Comparison of ENCODE assay signal across 8 mouse cellular contexts in genomic region chr9:114584183-114585016, GRCm38 (mm10). TPM values are rescaled to one million over a fixed set of nuclear protein-coding genes. Genes with fewer than 3 reads are reported as not detected.
DNase-seq lines count a peak whose midpoint lies in the region; ATAC-seq and TF ChIP-seq lines count a peak whose summit lies in the region.

No protein-coding gene starts in this region.

- peak overlapping the region; percentile 74 for H3K4me3 ChIP-seq in gastrocnemius, adult 2 months
- peak overlapping the region; percentile 47 for H3K4me3 ChIP-seq in heart, postnatal 0 days (ENCODE audit: low read depth, low read length)
- H3K4me3 ChIP-seq in limb, embryonic 14.5 days (replicated peaks; ENCODE audit: low read length), result peak overlapping the region; percentile 31
- 0 out of 2 replicates have a peak overlapping the region, but pooled peaks have one; percentile 23 for H3K4me3 ChIP-seq in midbrain, embryonic 14.5 days (replicated peaks; ENCODE audit: low read depth, low read length)

- H3K27me3 ChIP-seq in heart, postnatal 0 days (ENCODE audit: control insufficient read depth, insufficient read depth, low read length), result no peaks in the 10 kb centered on the region
- H3K27me3 ChIP-seq in limb, embryonic 14.5 days (ENCODE audit: control insufficient read depth, insufficient read depth, low read length), result no peaks in the 10 kb centered on the region
- H3K27me3 ChIP-seq in midbrain, embryonic 14.5 days (ENCODE audit: control insufficient read depth, insufficient read depth, low read length), result no peaks in the 10 kb centered on the region

- H3K36me3 ChIP-seq in heart, postnatal 0 days (replicated peaks; ENCODE audit: control insufficient read depth, insufficient read depth, low read length), result peaks cover 18% of the 10 kb centered on the region
- peaks cover 33% of the 10 kb centered on the region for H3K36me3 ChIP-seq in limb, embryonic 14.5 days (ENCODE audit: control insufficient read depth, insufficient read depth, low read length)
- H3K36me3 ChIP-seq in midbrain, embryonic 14.5 days (ENCODE audit: control insufficient read depth, insufficient read depth, low read length), result peaks cover 27% of the 10 kb centered on the region

- TF ChIP-seq POLR2A in limb, embryonic 14.5 days (IDR thresholded peaks at IDR 0.05; ENCODE audit: borderline replicate concordance, extremely low read depth, insufficient read depth, insufficient read length), result no peak

- peak overlapping the region; percentile 21; the same call in 1 of the 2 replicates for H3K9ac ChIP-seq in heart, postnatal 0 days (replicated peaks; ENCODE audit: low read depth, low read length)
- H3K9ac ChIP-seq in limb, embryonic 14.5 days (ENCODE audit: low read depth, low read length, severe bottlenecking), result peak overlapping the region; percentile 9
- H3K9ac ChIP-seq in midbrain, embryonic 14.5 days (replicated peaks; ENCODE audit: low read length), result no peak overlapping the region

- WGBS in heart, postnatal 0 days, result 17% methylated on average over 29 of the region's 31 CpGs
- 7% methylated on average over 31 of the region's 31 CpGs for WGBS in limb, embryonic 14.5 days
- 1% methylated on average over 31 of the region's 31 CpGs for WGBS in midbrain, embryonic 14.5 days

- intact Hi-C loops in gastrocnemius, adult 2 months (cut with DNase I), result loop anchor here (5.0 kb wide), 2 partner anchors 82 to 167 kb away; partner anchors contain the start of gene Ccr4
- intact Hi-C loops in gastrocnemius, postnatal 36 days (cut with DNase I), result loop anchor here (5.0 kb wide), 1 partner anchor 167 kb away; no protein-coding TSS in a partner anchor

- peak; percentile 12; the same call in 1 of the 2 replicates for ATAC-seq in heart, postnatal 0 days (ENCODE audit: insufficient read depth, low read depth)
- ATAC-seq in limb, embryonic 14.5 days (ENCODE audit: low FRiP score, low read depth), result peak; percentile 63; the same call in 1 of the 2 replicates
- peak; percentile 79; the same call in 1 of the 2 replicates for ATAC-seq in midbrain, embryonic 14.5 days (ENCODE audit: low FRiP score, low TSS enrichment)

- peak overlapping the region; percentile 59 for H3K27ac ChIP-seq in gastrocnemius, adult 2 months
- no peak overlapping the region for H3K27ac ChIP-seq in heart, postnatal 0 days (ENCODE audit: low read depth)
- H3K27ac ChIP-seq in limb, embryonic 14.5 days (replicated peaks; ENCODE audit: low read depth, low read length), result no peak overlapping the region; the same call in 1 of the 2 replicates
- 0 out of 2 replicates have a peak overlapping the region, but pooled peaks have one; percentile 13 for H3K27ac ChIP-seq in midbrain, embryonic 14.5 days (replicated peaks; ENCODE audit: low read depth, low read length)

- H3K9me3 ChIP-seq in heart, postnatal 0 days (replicated peaks; ENCODE audit: control insufficient read depth, low read length), result no peaks in the 10 kb centered on the region
- no peaks in the 10 kb centered on the region for H3K9me3 ChIP-seq in limb, embryonic 14.5 days (ENCODE audit: control insufficient read depth, low read length)
- no peaks in the 10 kb centered on the region for H3K9me3 ChIP-seq in midbrain, embryonic 14.5 days (ENCODE audit: control insufficient read depth, low read length)

- no peak for TF ChIP-seq EP300 in heart, postnatal 0 days (IDR thresholded peaks at IDR 0.05; ENCODE audit: low read depth)

- DNase-seq in gastrocnemius, adult 2 months, result peak; percentile 31
- no peak for DNase-seq in gastrocnemius, postnatal 36 days
- DNase-seq in ZHBTc4 (ENCODE audit: low read depth, low spot score), result peak; percentile 98
- no peak for DNase-seq in heart, postnatal 0 days (ENCODE audit: low spot score)
- peak; percentile 42 for DNase-seq in limb, embryonic 14.5 days (ENCODE audit: low spot score)
- peak; percentile 71 for DNase-seq in midbrain, embryonic 14.5 days
- DNase-seq in c-Kit-positive CD71-positive TER-119-positive erythroid progenitor cells, embryonic 14.5 days (ENCODE audit: low spot score), result no peak
- DNase-seq in cerebellum, adult 11 months, result no peak

- H3K4me1 ChIP-seq in heart, postnatal 0 days (ENCODE audit: control insufficient read depth, insufficient read depth), result no peaks in the 10 kb centered on the region
- H3K4me1 ChIP-seq in limb, embryonic 14.5 days (ENCODE audit: control insufficient read depth, insufficient read depth, low read length), result peaks cover 10% of the 10 kb centered on the region; the same call in 1 of the 2 replicates
- peaks cover 6% of the 10 kb centered on the region for H3K4me1 ChIP-seq in midbrain, embryonic 14.5 days (ENCODE audit: control insufficient read depth, insufficient read depth, low read length)

- H3K4me2 ChIP-seq in heart, postnatal 0 days (ENCODE audit: low read depth, low read length), result peak overlapping the region; percentile 78
- H3K4me2 ChIP-seq in limb, embryonic 14.5 days (replicated peaks; ENCODE audit: low read depth, low read length, severe bottlenecking), result peak overlapping the region; percentile 50
- peak overlapping the region; percentile 52 for H3K4me2 ChIP-seq in midbrain, embryonic 14.5 days (ENCODE audit: low read length)

- TF ChIP-seq CTCF in gastrocnemius, adult 2 months (IDR thresholded peaks at IDR 0.05), result no peak
- TF ChIP-seq CTCF in heart, postnatal 0 days (IDR thresholded peaks at IDR 0.05; ENCODE audit: low read depth), result no peak

RNA-seq across cellular contexts. Expression of gene Trim71, which starts 20.2 kb away (rescaled TPM):
- not detected for total RNA-seq in gastrocnemius, adult 2 months (2021)
- total RNA-seq in gastrocnemius, postnatal 36 days (2021), result not detected
- under 0.01 and 0.04 TPM in 2 replicates for total RNA-seq in heart, postnatal 0 days (2014; rRNA removed; ENCODE audit: low replicate concordance)
- polyA plus RNA-seq in heart, postnatal 0 days (2015; fragmentation: Nextera tagmentation; extraction: Ambion mirVana), result not detected in 2 replicates
- 0.33 and 0.50 TPM in 2 replicates for polyA plus RNA-seq in limb, embryonic 14.5 days (2012; rRNA removed)
- 0.26 TPM in 2 replicates for polyA plus RNA-seq in limb, embryonic 14.5 days (2014; fragmentation: Nextera tagmentation; extraction: Ambion mirVana)
- 0.15 and 0.16 TPM in 2 replicates for polyA plus RNA-seq in midbrain, embryonic 14.5 days (2014; fragmentation: Nextera tagmentation; extraction: Ambion mirVana)

RNA-seq across cellular contexts. Expression of gene Cnot10, which starts 55.6 kb away (rescaled TPM):
- total RNA-seq in gastrocnemius, adult 2 months (2021), result 10 to 100 TPM; 17.1 TPM
- 10 to 100 TPM; 11.9 to 15.0 TPM for total RNA-seq in gastrocnemius, postnatal 36 days (2021)
- total RNA-seq in heart, postnatal 0 days (2014; rRNA removed; ENCODE audit: low replicate concordance), result 19.7 and 35.6 TPM in 2 replicates
- 24.3 and 25.7 TPM in 2 replicates for polyA plus RNA-seq in heart, postnatal 0 days (2015; fragmentation: Nextera tagmentation; extraction: Ambion mirVana)
- polyA plus RNA-seq in limb, embryonic 14.5 days (2012; rRNA removed), result 104 and 109 TPM in 2 replicates
- 66.8 and 69.1 TPM in 2 replicates for polyA plus RNA-seq in limb, embryonic 14.5 days (2014; fragmentation: Nextera tagmentation; extraction: Ambion mirVana)
- polyA plus RNA-seq in midbrain, embryonic 14.5 days (2014; fragmentation: Nextera tagmentation; extraction: Ambion mirVana), result 44.0 and 56.7 TPM in 2 replicates

Comparison
In these comparisons a context has a peak if more than half of its experiments do, and no peak if none do; other contexts are left out.
1. DNase-seq: peak in gastrocnemius, adult 2 months (single experiment), ZHBTc4 (single experiment), limb, embryonic 14.5 days (single experiment) and midbrain, embryonic 14.5 days (single experiment); none in gastrocnemius, postnatal 36 days (0 of 2), heart, postnatal 0 days (single experiment), c-Kit-positive CD71-positive TER-119-positive erythroid progenitor cells, embryonic 14.5 days (single experiment) and cerebellum, adult 11 months (single experiment).
2. H3K27ac ChIP-seq: peak in gastrocnemius, adult 2 months (single experiment) and midbrain, embryonic 14.5 days (single experiment); none in heart, postnatal 0 days (single experiment) and limb, embryonic 14.5 days (single experiment).
3. H3K4me3 ChIP-seq: peak in every context shown above with its lines; median percentile 74 in gastrocnemius, adult 2 months; 47 in heart, postnatal 0 days; 31 in limb, embryonic 14.5 days; 23 in midbrain, embryonic 14.5 days.
4. ATAC-seq: peak in every context shown above with its lines; median percentile 79 in midbrain, embryonic 14.5 days; 63 in limb, embryonic 14.5 days; 12 in heart, postnatal 0 days.
5. Peak in every context shown above with its lines, with median percentiles within 50 percentile points of each other: H3K4me2 ChIP-seq.